Mouse (Mus musculus): ENCODE data around the gene Lrguk. TPM values are rescaled to one million over a fixed set of nuclear protein-coding genes. Genes with fewer than 3 reads are reported as not detected.

The Lrguk gene
- polyA plus RNA-seq, 2 experiments, result 0.02 TPM; not detected in 1

- TF ChIP-seq EP300 (IDR thresholded peaks at IDR 0.05; ENCODE audit: low read depth) (no peak), CTCF (IDR thresholded peaks at IDR 0.05; ENCODE audit: low read depth) (no peak)
- Histone ChIP-seq H3K4me3 (ENCODE audit: insufficient read depth in 1 of 2, low read depth in 2 of 2, low read length in 2 of 2) (no peak overlapping the region), H3K9ac (replicated peaks) (no peak overlapping the region), H3K27ac (no peak overlapping the region), H3K4me1 (replicated peaks; ENCODE audit: control insufficient read depth in 2 of 2, insufficient read depth in 2 of 2, low read length in 1 of 2) (no peaks in the 10 kb centered on the region), H3K4me2 (ENCODE audit: low read depth) (no peak overlapping the region), H3K9me3 (ENCODE audit: control insufficient read depth, low read length) (no peaks in the 10 kb centered on the region), H3K27me3 (ENCODE audit: control insufficient read depth, insufficient read depth, low read length) (no peaks in the 10 kb centered on the region), H3K36me3 (replicated peaks; ENCODE audit: control insufficient read depth, insufficient read depth, low read depth) (no peaks in the 10 kb centered on the region)
- no peak for DNase-seq (ENCODE audit: low read depth in 3 of 3, low spot score in 3 of 3)
- WGBS (ENCODE audit: insufficient replicate concordance), result 25% methylated on average over 4 of the region's 4 CpGs
- no peak for ATAC-seq (ENCODE audit: insufficient read depth)
Measured at GRCm38 (mm10) chr6:33998590-33998989, 30.7 kb upstream of the Lrguk start.

GRCm38 (mm10) chr6:33999530-33999929, 29.7 kb upstream of the Lrguk start:
- Histone ChIP-seq H3K4me3 (ENCODE audit: insufficient read depth in 1 of 2, low read depth in 2 of 2, low read length in 2 of 2) (no peak overlapping the region), H3K4me1 (replicated peaks; ENCODE audit: control insufficient read depth in 2 of 2, insufficient read depth in 2 of 2, low read length in 1 of 2) (no peaks in the 10 kb centered on the region), H3K9ac (replicated peaks) (no peak overlapping the region), H3K4me2 (ENCODE audit: low read depth) (no peak overlapping the region), H3K27ac (no peak overlapping the region), H3K9me3 (ENCODE audit: control insufficient read depth, low read length) (no peaks in the 10 kb centered on the region), H3K36me3 (replicated peaks; ENCODE audit: control insufficient read depth, insufficient read depth, low read depth) (no peaks in the 10 kb centered on the region), H3K27me3 (ENCODE audit: control insufficient read depth, insufficient read depth, low read length) (no peaks in the 10 kb centered on the region)
- DNase-seq (ENCODE audit: low read depth in 3 of 3, low spot score in 3 of 3) (no peak), ATAC-seq (ENCODE audit: insufficient read depth) (no peak)
- TF ChIP-seq CTCF (IDR thresholded peaks at IDR 0.05; ENCODE audit: low read depth), result no peak
- no peak for TF ChIP-seq EP300 (IDR thresholded peaks at IDR 0.05; ENCODE audit: low read depth)
- 38% methylated on average over 7 of the region's 7 CpGs for WGBS (ENCODE audit: insufficient replicate concordance)

- WGBS (ENCODE audit: insufficient replicate concordance), result 57% methylated on average over 7 of the region's 7 CpGs
- no peak overlapping the region for H3K27ac ChIP-seq
Measured at GRCm38 (mm10) chr6:34000644-34001043, 28.6 kb upstream of the Lrguk start.

GRCm38 (mm10) chr6:34003033-34003432, 26.2 kb upstream of the Lrguk start:
- Histone ChIP-seq H3K36me3 (replicated peaks; ENCODE audit: control insufficient read depth, insufficient read depth, low read depth) (no peaks in the 10 kb centered on the region), H3K4me1 (replicated peaks; ENCODE audit: control insufficient read depth in 2 of 2, insufficient read depth in 2 of 2, low read length in 1 of 2) (no peaks in the 10 kb centered on the region), H3K9ac (replicated peaks) (no peak overlapping the region), H3K4me2 (ENCODE audit: low read depth) (no peak overlapping the region), H3K27me3 (ENCODE audit: control insufficient read depth, insufficient read depth, low read length) (no peaks in the 10 kb centered on the region), H3K4me3 (ENCODE audit: insufficient read depth in 1 of 2, low read depth in 2 of 2, low read length in 2 of 2) (no peak overlapping the region), H3K27ac (no peak overlapping the region), H3K9me3 (ENCODE audit: control insufficient read depth, low read length) (no peaks in the 10 kb centered on the region)
- WGBS (ENCODE audit: insufficient replicate concordance), result 18% methylated on average over 1 of the region's 1 CpGs
- TF ChIP-seq CTCF (IDR thresholded peaks at IDR 0.05; ENCODE audit: low read depth) (no peak), EP300 (IDR thresholded peaks at IDR 0.05; ENCODE audit: low read depth) (no peak)
- no peak for DNase-seq (ENCODE audit: low read depth in 3 of 3, low spot score in 3 of 3)
- ATAC-seq (ENCODE audit: insufficient read depth), result no peak

More at GRCm38 (mm10) chr6:34000644-34001043, 28.6 kb upstream of the Lrguk start:
- DNase-seq (ENCODE audit: low read depth in 3 of 3, low spot score in 3 of 3) (no peak), ATAC-seq (ENCODE audit: insufficient read depth) (no peak)
- H3K4me2 ChIP-seq (ENCODE audit: low read depth), result no peak overlapping the region
- H3K4me1 ChIP-seq (replicated peaks; ENCODE audit: control insufficient read depth in 2 of 2, insufficient read depth in 2 of 2, low read length in 1 of 2), result no peaks in the 10 kb centered on the region
- no peak overlapping the region for H3K4me3 ChIP-seq (ENCODE audit: insufficient read depth in 1 of 2, low read depth in 2 of 2, low read length in 2 of 2)
- no peaks in the 10 kb centered on the region for H3K36me3 ChIP-seq (replicated peaks; ENCODE audit: control insufficient read depth, insufficient read depth, low read depth)
- no peak overlapping the region for H3K9ac ChIP-seq (replicated peaks)
- H3K9me3 ChIP-seq (ENCODE audit: control insufficient read depth, low read length), result no peaks in the 10 kb centered on the region
- TF ChIP-seq CTCF (IDR thresholded peaks at IDR 0.05; ENCODE audit: low read depth) (no peak), EP300 (IDR thresholded peaks at IDR 0.05; ENCODE audit: low read depth) (no peak)
- H3K27me3 ChIP-seq (ENCODE audit: control insufficient read depth, insufficient read depth, low read length), result no peaks in the 10 kb centered on the region

DNA sequence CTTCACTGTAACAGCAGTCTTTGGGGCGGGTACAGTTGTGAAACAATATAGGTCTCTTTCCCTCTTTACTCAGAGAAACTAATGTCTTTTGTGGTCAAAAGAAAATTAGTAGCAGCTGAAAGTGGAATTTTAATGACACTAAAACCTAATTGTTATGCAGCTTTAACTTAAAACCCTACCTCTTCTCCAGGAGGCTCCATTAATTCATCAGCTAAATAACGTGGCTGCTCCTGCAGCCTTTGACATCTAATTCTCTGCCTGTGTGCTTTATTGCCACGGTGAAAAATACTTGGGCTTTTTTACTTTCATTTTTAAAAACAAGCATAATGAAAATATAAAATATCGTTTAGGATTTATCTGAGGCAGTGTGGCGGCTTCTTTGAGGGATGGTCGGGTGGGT, 15.8 kb upstream of the Lrguk start:
- ATAC-seq (ENCODE audit: insufficient read depth), result no peak
- 63% methylated on average over 6 of the region's 6 CpGs for WGBS (ENCODE audit: insufficient replicate concordance)
- TF ChIP-seq CTCF (IDR thresholded peaks at IDR 0.05; ENCODE audit: low read depth), result no peak
- TF ChIP-seq EP300 (IDR thresholded peaks at IDR 0.05; ENCODE audit: low read depth), result no peak
- no peak overlapping the region for H3K27ac ChIP-seq
- no peak overlapping the region for H3K9ac ChIP-seq (replicated peaks)
- no peaks in the 10 kb centered on the region for H3K4me1 ChIP-seq (replicated peaks; ENCODE audit: control insufficient read depth in 2 of 2, insufficient read depth in 2 of 2, low read length in 1 of 2)
- H3K27me3 ChIP-seq (ENCODE audit: control insufficient read depth, insufficient read depth, low read length), result no peaks in the 10 kb centered on the region
- H3K9me3 ChIP-seq (ENCODE audit: control insufficient read depth, low read length), result no peaks in the 10 kb centered on the region
- no peak overlapping the region for H3K4me2 ChIP-seq (ENCODE audit: low read depth)
- H3K4me3 ChIP-seq (ENCODE audit: insufficient read depth in 1 of 2, low read depth in 2 of 2, low read length in 2 of 2), result no peak overlapping the region
- no peaks in the 10 kb centered on the region for H3K36me3 ChIP-seq (replicated peaks; ENCODE audit: control insufficient read depth, insufficient read depth, low read depth)
- DNase-seq (ENCODE audit: low read depth in 3 of 3, low spot score in 3 of 3), result no peak
